ENCODE assay signal across 13 mouse cellular contexts in genomic region chr11:79014602-79015325, GRCm38 (mm10). TPM values are rescaled to one million over a fixed set of nuclear protein-coding genes. Genes with fewer than 3 reads are reported as not detected.
DNase-seq lines count a peak whose midpoint lies in the region; ATAC-seq and TF ChIP-seq lines count a peak whose summit lies in the region.
"Had no signal": no experiment of that assay in that cellular context is flagged by ENCODE, and none has a peak within 500 bp of the region (broad histone marks: within the 10 kb centered on the region; RNA-seq: fewer than 3 reads in every experiment).

No protein-coding gene starts in this region.

- TF ChIP-seq CTCF in forebrain, postnatal 0 days (IDR thresholded peaks at IDR 0.05; ENCODE audit: low read depth), result no peak
- TF ChIP-seq CTCF in hindbrain, postnatal 0 days (IDR thresholded peaks at IDR 0.05; ENCODE audit: low read depth), result no peak

- WGBS in forebrain, embryonic 10.5 days, result 78% methylated on average over 15 of the region's 15 CpGs
- 73% methylated on average over 15 of the region's 15 CpGs for WGBS in forebrain, postnatal 0 days
- WGBS in hindbrain, embryonic 13.5 days, result 73% methylated on average over 15 of the region's 15 CpGs
- WGBS in hindbrain, postnatal 0 days, result 65% methylated on average over 15 of the region's 15 CpGs

- no peaks in the 10 kb centered on the region for H3K9me3 ChIP-seq in forebrain, embryonic 10.5 days
- no peaks in the 10 kb centered on the region for H3K9me3 ChIP-seq in forebrain, postnatal 0 days (ENCODE audit: low read length)
- H3K9me3 ChIP-seq in hindbrain, embryonic 13.5 days, result no peaks in the 10 kb centered on the region
- H3K9me3 ChIP-seq in hindbrain, postnatal 0 days (ENCODE audit: low read length), result no peaks in the 10 kb centered on the region
- H3K9me3 ChIP-seq: midbrain, embryonic 13.5 days had no signal

- ATAC-seq in forebrain, postnatal 0 days, result no peak
- ATAC-seq in hindbrain, embryonic 13.5 days (ENCODE audit: low FRiP score), result no peak
- no peak for ATAC-seq in hindbrain, postnatal 0 days
- ATAC-seq: midbrain, embryonic 13.5 days had no signal

- no peak for DNase-seq in forebrain, embryonic 10.5 days (ENCODE audit: extremely low spot score, low spot score)
- DNase-seq in forebrain, postnatal 0 days, result no peak
- no peak for DNase-seq in hindbrain, postnatal 0 days (ENCODE audit: low spot score)
- peak; percentile 9 for DNase-seq in urinary bladder, adult 2 months (ENCODE audit: low spot score)
- DNase-seq in urinary bladder, postnatal 36 days (ENCODE audit: low spot score in 2 of 2), result no peak
- DNase-seq in left cerebral cortex, adult 11 months (ENCODE audit: low spot score), result no peak
- no peak for DNase-seq in cerebellum, postnatal 14 days
- DNase-seq: cerebellum, postnatal 10 days; gastrocnemius, postnatal 14 days; kidney, postnatal 36 days had no signal

- H3K27me3 ChIP-seq in forebrain, embryonic 10.5 days (ENCODE audit: poor library complexity, severe bottlenecking), result no peaks in the 10 kb centered on the region
- no peaks in the 10 kb centered on the region for H3K27me3 ChIP-seq in forebrain, postnatal 0 days (ENCODE audit: insufficient read depth, low read length)
- no peaks in the 10 kb centered on the region for H3K27me3 ChIP-seq in hindbrain, embryonic 13.5 days
- H3K27me3 ChIP-seq in hindbrain, postnatal 0 days (ENCODE audit: insufficient read depth, low read length), result no peaks in the 10 kb centered on the region
- H3K27me3 ChIP-seq: midbrain, embryonic 13.5 days had no signal

- H3K9ac ChIP-seq in forebrain, postnatal 0 days, result no peak overlapping the region
- peak overlapping the region; percentile 2; the same call in 1 of the 2 replicates for H3K9ac ChIP-seq in hindbrain, embryonic 13.5 days
- no peak overlapping the region for H3K9ac ChIP-seq in hindbrain, postnatal 0 days (replicated peaks; ENCODE audit: low read length)
- H3K9ac ChIP-seq: midbrain, embryonic 13.5 days had no signal

- H3K4me1 ChIP-seq in forebrain, embryonic 10.5 days, result peaks cover 34% of the 10 kb centered on the region
- no peaks in the 10 kb centered on the region for H3K4me1 ChIP-seq in forebrain, postnatal 0 days (ENCODE audit: insufficient read depth)
- H3K4me1 ChIP-seq in hindbrain, embryonic 13.5 days (replicated peaks), result peaks cover 15% of the 10 kb centered on the region
- no peaks in the 10 kb centered on the region for H3K4me1 ChIP-seq in hindbrain, postnatal 0 days (ENCODE audit: insufficient read depth, low read length)

- peaks cover 27% of the 10 kb centered on the region for H3K36me3 ChIP-seq in forebrain, embryonic 10.5 days (replicated peaks)
- H3K36me3 ChIP-seq in forebrain, postnatal 0 days (ENCODE audit: insufficient read depth), result peaks cover 35% of the 10 kb centered on the region
- H3K36me3 ChIP-seq in hindbrain, embryonic 13.5 days, result peaks cover 39% of the 10 kb centered on the region
- H3K36me3 ChIP-seq in hindbrain, postnatal 0 days (ENCODE audit: insufficient read depth, low read length), result peaks cover 17% of the 10 kb centered on the region

- H3K4me2 ChIP-seq in forebrain, postnatal 0 days (ENCODE audit: low read depth), result no peak overlapping the region
- no peak overlapping the region for H3K4me2 ChIP-seq in hindbrain, embryonic 13.5 days
- no peak overlapping the region for H3K4me2 ChIP-seq in hindbrain, postnatal 0 days (ENCODE audit: low read depth, low read length)
- H3K4me2 ChIP-seq: midbrain, embryonic 13.5 days had no signal

- H3K27ac ChIP-seq in forebrain, embryonic 10.5 days, result peak overlapping the region; percentile 22; the same call in 1 of the 2 replicates
- no peak overlapping the region for H3K27ac ChIP-seq in forebrain, postnatal 0 days (ENCODE audit: low read depth, low read length)
- H3K27ac ChIP-seq in hindbrain, embryonic 13.5 days, result no peak overlapping the region; the same call in 1 of the 2 replicates
- no peak overlapping the region for H3K27ac ChIP-seq in hindbrain, postnatal 0 days
- H3K27ac ChIP-seq: midbrain, embryonic 13.5 days had no signal

- H3K4me3 ChIP-seq in forebrain, embryonic 10.5 days, result no peak overlapping the region
- no peak overlapping the region for H3K4me3 ChIP-seq in forebrain, postnatal 0 days (ENCODE audit: low read depth, low read length)
- H3K4me3 ChIP-seq in hindbrain, embryonic 13.5 days, result no peak overlapping the region
- no peak overlapping the region for H3K4me3 ChIP-seq in hindbrain, postnatal 0 days (ENCODE audit: low read length)
- H3K4me3 ChIP-seq: erythroblast, embryonic 14.5 days; midbrain, embryonic 13.5 days had no signal

RNA-seq across cellular contexts. Expression of gene Lgals9, which starts 30.0 kb away (rescaled TPM):
- 2.0 and 2.6 TPM in 2 replicates for polyA plus RNA-seq in forebrain, embryonic 10.5 days (2016; fragmentation: Nextera tagmentation; extraction: Ambion mirVana)
- 8.6 and 13.9 TPM in 2 replicates for total RNA-seq in forebrain, postnatal 0 days (2014; rRNA removed)
- 20.5 and 21.7 TPM in 2 replicates for polyA plus RNA-seq in forebrain, postnatal 0 days (2015; fragmentation: Nextera tagmentation; extraction: Ambion mirVana)
- polyA plus RNA-seq in hindbrain, embryonic 13.5 days (2015; fragmentation: Nextera tagmentation; extraction: Ambion mirVana), result 10.6 and 12.3 TPM in 2 replicates
- 19.0 and 21.8 TPM in 2 replicates for total RNA-seq in hindbrain, postnatal 0 days (2014; rRNA removed)
- 23.3 and 24.0 TPM in 2 replicates for polyA plus RNA-seq in hindbrain, postnatal 0 days (2015; fragmentation: Nextera tagmentation; extraction: Ambion mirVana)
- 74.3 and 76.8 TPM in 2 replicates for polyA plus RNA-seq in urinary bladder, adult 2 months (2012; rRNA removed)
